ENCODE assay signal across 10 mouse cellular contexts in the genomic region with DNA sequence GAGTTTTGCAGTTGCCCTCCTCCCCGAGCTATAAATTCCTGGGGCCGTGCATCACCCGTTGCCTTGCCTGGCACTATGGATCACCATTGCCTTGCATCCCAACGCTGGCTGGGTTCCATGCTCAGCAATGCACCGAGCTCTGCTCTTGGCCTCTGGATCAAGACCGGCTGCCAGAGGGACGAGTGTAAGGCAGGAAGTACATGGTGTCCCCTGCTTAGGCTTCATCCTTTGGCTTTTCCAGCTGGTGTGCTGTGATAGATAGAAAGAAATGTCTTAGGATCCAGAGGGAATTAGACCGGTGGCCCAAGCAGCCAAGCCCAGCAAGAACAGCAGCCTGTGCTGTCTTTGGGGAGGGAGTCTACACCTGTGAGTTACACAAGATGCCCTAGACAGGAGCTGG.
A peak's percentile ranks its signal among the peaks of the same experiment; 100 is the strongest.
DNase-seq lines count a peak whose midpoint lies in the region; ATAC-seq and TF ChIP-seq lines count a peak whose summit lies in the region.
"Had no signal": no experiment of that assay in that cellular context is flagged by ENCODE, and none has a peak within 500 bp of the region (broad histone marks: within the 10 kb centered on the region; RNA-seq: fewer than 3 reads in every experiment).

No protein-coding gene starts in this region.

- ATAC-seq in lung, embryonic 14.5 days (ENCODE audit: insufficient read depth), result no peak
- ATAC-seq in forebrain, embryonic 12.5 days (ENCODE audit: low FRiP score), result no peak
- ATAC-seq: inflammation-experienced regulatory T-cells, adult 6 months; Patski had no signal

- no peak overlapping the region for H3K4me3 ChIP-seq in lung, embryonic 14.5 days (ENCODE audit: low read depth, low read length)
- no peak overlapping the region for H3K4me3 ChIP-seq in forebrain, embryonic 12.5 days (replicated peaks)

- H3K27me3 ChIP-seq in lung, embryonic 14.5 days (ENCODE audit: insufficient read depth, low read length), result no peaks in the 10 kb centered on the region
- no peaks in the 10 kb centered on the region for H3K27me3 ChIP-seq in forebrain, embryonic 12.5 days
- H3K27me3 ChIP-seq: Patski had no signal

- H3K9me3 ChIP-seq in lung, embryonic 14.5 days (ENCODE audit: low read depth, low read length), result no peaks in the 10 kb centered on the region
- H3K9me3 ChIP-seq in forebrain, embryonic 12.5 days, result peaks cover 4% of the 10 kb centered on the region; the same call in 1 of the 2 replicates

- no peak overlapping the region for H3K4me2 ChIP-seq in lung, embryonic 14.5 days
- no peak overlapping the region for H3K4me2 ChIP-seq in forebrain, embryonic 12.5 days

- 59% methylated on average over 8 of the region's 8 CpGs for WGBS in lung, embryonic 14.5 days
- WGBS in forebrain, embryonic 12.5 days, result 85% methylated on average over 8 of the region's 8 CpGs

- H3K36me3 ChIP-seq in lung, embryonic 14.5 days (ENCODE audit: insufficient read depth), result no peaks in the 10 kb centered on the region
- H3K36me3 ChIP-seq in forebrain, embryonic 12.5 days (replicated peaks), result no peaks in the 10 kb centered on the region

- H3K27ac ChIP-seq in lung, embryonic 14.5 days (ENCODE audit: low read depth), result no peak overlapping the region
- no peak overlapping the region for H3K27ac ChIP-seq in forebrain, embryonic 12.5 days

- H3K9ac ChIP-seq in lung, embryonic 14.5 days, result no peak overlapping the region
- no peak overlapping the region for H3K9ac ChIP-seq in forebrain, embryonic 12.5 days

- peak; percentile 85 to 91 for DNase-seq in cerebellum, postnatal 10 days
- DNase-seq in cerebellum, adult 18-20 months, result no peak
- DNase-seq in urinary bladder, postnatal 14 days (ENCODE audit: low spot score), result peak; percentile 68
- DNase-seq in urinary bladder, postnatal 10 days (ENCODE audit: low spot score), result no peak
- peak; percentile 52 for DNase-seq in lung, embryonic 14.5 days
- no peak for DNase-seq in thymus, postnatal 4 days
- DNase-seq in MN1 (ENCODE audit: low spot score), result no peak

- H3K4me1 ChIP-seq in lung, embryonic 14.5 days (ENCODE audit: insufficient read depth), result peaks cover 22% of the 10 kb centered on the region; the same call in 1 of the 2 replicates
- H3K4me1 ChIP-seq in forebrain, embryonic 12.5 days, result no peaks in the 10 kb centered on the region

- TF ChIP-seq CTCF in lung, embryonic 14.5 days (IDR thresholded peaks at IDR 0.05; ENCODE audit: low read depth), result no peak

Comparison
In these comparisons a context has a peak if more than half of its experiments do, and no peak if none do; other contexts are left out.
1. DNase-seq: peak in cerebellum, postnatal 10 days (2 of 2), urinary bladder, postnatal 14 days (single experiment) and lung, embryonic 14.5 days (single experiment); none in cerebellum, adult 18-20 months (0 of 2), urinary bladder, postnatal 10 days (single experiment), thymus, postnatal 4 days (single experiment) and MN1 (single experiment).